ENCODE assay signal across 9 mouse cellular contexts in the genomic region with DNA sequence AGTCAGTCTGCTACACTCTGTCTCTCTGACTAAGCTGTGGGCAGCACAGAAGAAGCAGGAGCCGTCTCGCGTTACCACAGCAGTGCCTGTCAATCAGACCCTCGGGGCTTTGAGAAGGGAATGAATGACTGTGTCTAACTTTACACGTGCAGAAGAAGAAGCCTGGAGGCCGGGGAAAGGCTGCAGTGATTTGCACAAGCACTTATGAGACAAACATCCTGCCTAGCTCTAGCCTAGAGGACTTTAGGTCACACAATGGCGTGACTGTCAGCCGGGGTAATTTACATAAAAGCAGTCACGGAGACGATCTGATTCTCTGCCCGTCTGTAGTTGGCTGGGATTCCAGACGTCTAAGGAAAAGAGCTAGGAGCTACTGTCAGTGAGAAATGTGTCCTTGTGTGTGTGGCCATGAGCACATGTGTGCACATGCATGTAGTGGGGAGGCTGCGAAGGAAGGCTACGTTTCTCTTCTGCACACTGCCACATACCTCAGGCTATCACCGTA.
DNase-seq lines count a peak whose midpoint lies in the region; ATAC-seq and TF ChIP-seq lines count a peak whose summit lies in the region.
"Had no signal": no experiment of that assay in that cellular context is flagged by ENCODE, and none has a peak within 500 bp of the region (broad histone marks: within the 10 kb centered on the region; RNA-seq: fewer than 3 reads in every experiment).

No protein-coding gene starts in this region.

- H3K4me1 ChIP-seq in lung, embryonic 16.5 days (replicated peaks; ENCODE audit: control insufficient read depth, insufficient read depth, low read length), result peaks cover 27% of the 10 kb centered on the region
- H3K4me1 ChIP-seq in liver, embryonic 16.5 days (ENCODE audit: control insufficient read depth, low read depth, low read length), result no peaks in the 10 kb centered on the region

- peak; percentile 70 for ATAC-seq in lung, embryonic 16.5 days (ENCODE audit: low read depth)
- peak; percentile 16; the same call in 1 of the 2 replicates for ATAC-seq in liver, embryonic 16.5 days (ENCODE audit: low read depth)

- H3K9me3 ChIP-seq in lung, embryonic 16.5 days (ENCODE audit: control insufficient read depth, low read length), result no peaks in the 10 kb centered on the region
- H3K9me3 ChIP-seq in liver, embryonic 16.5 days (replicated peaks; ENCODE audit: control insufficient read depth, low read length), result no peaks in the 10 kb centered on the region

- intact Hi-C loops in gastrocnemius, adult 2 months (cut with DNase I), result no loop called here

- H3K4me3 ChIP-seq in lung, embryonic 16.5 days (ENCODE audit: low read length), result no peak overlapping the region
- H3K4me3 ChIP-seq in gastrocnemius, adult 2 months, result peak overlapping the region; percentile 52
- no peak overlapping the region for H3K4me3 ChIP-seq in liver, embryonic 16.5 days (ENCODE audit: low read depth, low read length)

- H3K9ac ChIP-seq in lung, embryonic 16.5 days (ENCODE audit: low read length), result no peak overlapping the region
- H3K9ac ChIP-seq in liver, embryonic 16.5 days (ENCODE audit: low read depth, low read length), result no peak overlapping the region
- H3K9ac ChIP-seq: liver, embryonic 14.5 days had no signal

- no peak for TF ChIP-seq CTCF in gastrocnemius, adult 2 months (IDR thresholded peaks at IDR 0.05)

- H3K27me3 ChIP-seq in lung, embryonic 16.5 days (ENCODE audit: control insufficient read depth, insufficient read depth, low read depth, low read length), result no peaks in the 10 kb centered on the region
- H3K27me3 ChIP-seq in liver, embryonic 16.5 days (ENCODE audit: control insufficient read depth, insufficient read depth, low read depth, low read length), result no peaks in the 10 kb centered on the region

- H3K36me3 ChIP-seq in lung, embryonic 16.5 days (ENCODE audit: control insufficient read depth, insufficient read depth, low read length), result no peaks in the 10 kb centered on the region
- H3K36me3 ChIP-seq in liver, embryonic 16.5 days (ENCODE audit: control insufficient read depth, insufficient read depth), result no peaks in the 10 kb centered on the region

- H3K27ac ChIP-seq in lung, embryonic 16.5 days (ENCODE audit: low read length), result no peak overlapping the region
- H3K27ac ChIP-seq in gastrocnemius, adult 2 months, result peak overlapping the region; percentile 62
- no peak overlapping the region for H3K27ac ChIP-seq in liver, embryonic 16.5 days (ENCODE audit: low read length)
- H3K27ac ChIP-seq: liver, embryonic 14.5 days had no signal

- DNase-seq in lung, adult 18-20 months, result no peak
- peak; percentile 81 for DNase-seq in gastrocnemius, adult 2 months
- no peak for DNase-seq in frontal cortex, postnatal 10 days (ENCODE audit: low spot score in 2 of 2)
- no peak for DNase-seq in frontal cortex, adult 2 months (ENCODE audit: extremely low spot score in 1 of 2, low spot score in 1 of 2)
- DNase-seq in urinary bladder, adult 2 months (ENCODE audit: low spot score), result no peak
- DNase-seq in left cerebral cortex, adult 18-20 months (ENCODE audit: low spot score in 2 of 2), result no peak

- H3K4me2 ChIP-seq in lung, embryonic 16.5 days (ENCODE audit: low read depth, low read length), result no peak overlapping the region; the same call in 1 of the 2 replicates
- H3K4me2 ChIP-seq in liver, embryonic 16.5 days (ENCODE audit: low read depth, low read length), result no peak overlapping the region

- WGBS in lung, embryonic 16.5 days, result 20% methylated on average over 15 of the region's 15 CpGs
- WGBS in liver, embryonic 16.5 days (ENCODE audit: insufficient replicate concordance), result 34% methylated on average over 15 of the region's 15 CpGs
